Mouse (Mus musculus): ENCODE results near the gene Sarnp. TPM values are rescaled to one million over a fixed set of nuclear protein-coding genes. Genes with fewer than 3 reads are reported as not detected.
A peak's percentile ranks its signal among the peaks of the same experiment; 100 is the strongest.

Sarnp gene
- polyA plus RNA-seq, 1 experiment, result 288 TPM

- Histone ChIP-seq H3K4me1 (ENCODE audit: control insufficient read depth, insufficient read depth, low read length) (peaks cover 3% of the 10 kb centered on the region), H3K9ac (ENCODE audit: low read depth, poor library complexity, severe bottlenecking) (no peak overlapping the region), H3K4me3 (ENCODE audit: low read depth, low read length) (no peak overlapping the region), H3K9me3 (replicated peaks; ENCODE audit: control insufficient read depth, insufficient read depth, low read length, poor library complexity, severe bottlenecking) (no peaks in the 10 kb centered on the region), H3K27me3 (ENCODE audit: control insufficient read depth, insufficient read depth, low read length, poor library complexity, severe bottlenecking) (no peaks in the 10 kb centered on the region), H3K27ac (ENCODE audit: insufficient read depth, low read length) (no peak overlapping the region), H3K36me3 (ENCODE audit: control insufficient read depth, insufficient read depth, low read length, poor library complexity, severe bottlenecking) (peaks cover 10% of the 10 kb centered on the region)
- TF ChIP-seq CTCF (IDR thresholded peaks at IDR 0.05; ENCODE audit: low read depth, low read length), result no peak
- TF ChIP-seq EP300 (IDR thresholded peaks at IDR 0.05; ENCODE audit: insufficient read depth, low read depth, low read length), result no peak
- TF ChIP-seq POLR2A (IDR thresholded peaks at IDR 0.05; ENCODE audit: insufficient read depth, low read length), result no peak
These were observed 102.8 kb downstream of the Sarnp start for GRCm38 (mm10) chr10:128919966-128920365.

- Histone ChIP-seq H3K36me3 (ENCODE audit: control insufficient read depth, insufficient read depth, low read length, poor library complexity, severe bottlenecking) (peaks cover 10% of the 10 kb centered on the region), H3K9ac (ENCODE audit: low read depth, poor library complexity, severe bottlenecking) (no peak overlapping the region), H3K4me1 (ENCODE audit: control insufficient read depth, insufficient read depth, low read length) (peaks cover 3% of the 10 kb centered on the region), H3K27me3 (ENCODE audit: control insufficient read depth, insufficient read depth, low read length, poor library complexity, severe bottlenecking) (no peaks in the 10 kb centered on the region), H3K27ac (ENCODE audit: insufficient read depth, low read length) (no peak overlapping the region), H3K9me3 (replicated peaks; ENCODE audit: control insufficient read depth, insufficient read depth, low read length, poor library complexity, severe bottlenecking) (no peaks in the 10 kb centered on the region), H3K4me3 (ENCODE audit: low read depth, low read length) (no peak overlapping the region)
- TF ChIP-seq CTCF (IDR thresholded peaks at IDR 0.05; ENCODE audit: low read depth, low read length) (no peak), EP300 (IDR thresholded peaks at IDR 0.05; ENCODE audit: insufficient read depth, low read depth, low read length) (no peak), POLR2A (IDR thresholded peaks at IDR 0.05; ENCODE audit: insufficient read depth, low read length) (no peak)
These were observed 103.6 kb downstream of the Sarnp start for GRCm38 (mm10) chr10:128920736-128921161.

- H3K4me1 ChIP-seq (ENCODE audit: control insufficient read depth, insufficient read depth, low read length), result peaks cover 3% of the 10 kb centered on the region
- TF ChIP-seq POLR2A (IDR thresholded peaks at IDR 0.05; ENCODE audit: insufficient read depth, low read length) (no peak), EP300 (IDR thresholded peaks at IDR 0.05; ENCODE audit: insufficient read depth, low read depth, low read length) (no peak), CTCF (IDR thresholded peaks at IDR 0.05; ENCODE audit: low read depth, low read length) (no peak)
These were observed 104.1 kb downstream of the Sarnp start for GRCm38 (mm10) chr10:128921251-128921650.

GRCm38 (mm10) chr10:128921883-128922821, 105.0 kb downstream of the Sarnp start:
- TF ChIP-seq EP300 (IDR thresholded peaks at IDR 0.05; ENCODE audit: insufficient read depth, low read depth, low read length), result no peak
- no peak for TF ChIP-seq POLR2A (IDR thresholded peaks at IDR 0.05; ENCODE audit: insufficient read depth, low read length)
- no peak for TF ChIP-seq CTCF (IDR thresholded peaks at IDR 0.05; ENCODE audit: low read depth, low read length)
- no peaks in the 10 kb centered on the region for H3K27me3 ChIP-seq (ENCODE audit: control insufficient read depth, insufficient read depth, low read length, poor library complexity, severe bottlenecking)
- no peaks in the 10 kb centered on the region for H3K9me3 ChIP-seq (replicated peaks; ENCODE audit: control insufficient read depth, insufficient read depth, low read length, poor library complexity, severe bottlenecking)
- H3K36me3 ChIP-seq (ENCODE audit: control insufficient read depth, insufficient read depth, low read length, poor library complexity, severe bottlenecking), result no peaks in the 10 kb centered on the region
- H3K27ac ChIP-seq (ENCODE audit: insufficient read depth, low read length), result no peak overlapping the region
- peak overlapping the region; percentile 39 for H3K4me3 ChIP-seq (ENCODE audit: low read depth, low read length)
- H3K4me1 ChIP-seq (ENCODE audit: control insufficient read depth, insufficient read depth, low read length), result peaks cover 3% of the 10 kb centered on the region
- peak overlapping the region; percentile 50 for H3K9ac ChIP-seq (ENCODE audit: low read depth, poor library complexity, severe bottlenecking)

More at GRCm38 (mm10) chr10:128921251-128921650, 104.1 kb downstream of the Sarnp start:
- H3K9ac ChIP-seq (ENCODE audit: low read depth, poor library complexity, severe bottlenecking), result no peak overlapping the region
- H3K36me3 ChIP-seq (ENCODE audit: control insufficient read depth, insufficient read depth, low read length, poor library complexity, severe bottlenecking), result peaks cover 8% of the 10 kb centered on the region
- no peaks in the 10 kb centered on the region for H3K9me3 ChIP-seq (replicated peaks; ENCODE audit: control insufficient read depth, insufficient read depth, low read length, poor library complexity, severe bottlenecking)
- no peak overlapping the region for H3K4me3 ChIP-seq (ENCODE audit: low read depth, low read length)
- H3K27ac ChIP-seq (ENCODE audit: insufficient read depth, low read length), result no peak overlapping the region
- no peaks in the 10 kb centered on the region for H3K27me3 ChIP-seq (ENCODE audit: control insufficient read depth, insufficient read depth, low read length, poor library complexity, severe bottlenecking)

- peaks cover 3% of the 10 kb centered on the region for H3K4me1 ChIP-seq (ENCODE audit: control insufficient read depth, insufficient read depth, low read length)
- no peaks in the 10 kb centered on the region for H3K36me3 ChIP-seq (ENCODE audit: control insufficient read depth, insufficient read depth, low read length, poor library complexity, severe bottlenecking)
- H3K9ac ChIP-seq (ENCODE audit: low read depth, poor library complexity, severe bottlenecking), result peak within 1 kb of the TSS; percentile 50
- TF ChIP-seq EP300 (IDR thresholded peaks at IDR 0.05; ENCODE audit: insufficient read depth, low read depth, low read length) (no peak), POLR2A (IDR thresholded peaks at IDR 0.05; ENCODE audit: insufficient read depth, low read length) (no peak), CTCF (IDR thresholded peaks at IDR 0.05; ENCODE audit: low read depth, low read length) (no peak)
- no peaks in the 10 kb centered on the region for H3K9me3 ChIP-seq (replicated peaks; ENCODE audit: control insufficient read depth, insufficient read depth, low read length, poor library complexity, severe bottlenecking)
- H3K27ac ChIP-seq (ENCODE audit: insufficient read depth, low read length), result no peak within 1 kb of the TSS
- no peaks in the 10 kb centered on the region for H3K27me3 ChIP-seq (ENCODE audit: control insufficient read depth, insufficient read depth, low read length, poor library complexity, severe bottlenecking)
- H3K4me3 ChIP-seq (ENCODE audit: low read depth, low read length), result peak within 1 kb of the TSS; percentile 74
These were observed 105.6 kb downstream of the Sarnp start, which contains the start of gene Rdh5 for GRCm38 (mm10) chr10:128922822-128923012. Gene Rdh5, minus strand, starts transcription at chr10:128922888.

GRCm38 (mm10) chr10:128923013-128923691, 106.0 kb downstream of the Sarnp start:
- H3K27ac ChIP-seq (ENCODE audit: insufficient read depth, low read length), result no peak overlapping the region
- no peaks in the 10 kb centered on the region for H3K27me3 ChIP-seq (ENCODE audit: control insufficient read depth, insufficient read depth, low read length, poor library complexity, severe bottlenecking)
- H3K9ac ChIP-seq (ENCODE audit: low read depth, poor library complexity, severe bottlenecking), result peak overlapping the region; percentile 50
- no peaks in the 10 kb centered on the region for H3K9me3 ChIP-seq (replicated peaks; ENCODE audit: control insufficient read depth, insufficient read depth, low read length, poor library complexity, severe bottlenecking)
- no peaks in the 10 kb centered on the region for H3K36me3 ChIP-seq (ENCODE audit: control insufficient read depth, insufficient read depth, low read length, poor library complexity, severe bottlenecking)
- peak overlapping the region; percentile 74 for H3K4me3 ChIP-seq (ENCODE audit: low read depth, low read length)
- TF ChIP-seq CTCF (IDR thresholded peaks at IDR 0.05; ENCODE audit: low read depth, low read length) (no peak), EP300 (IDR thresholded peaks at IDR 0.05; ENCODE audit: insufficient read depth, low read depth, low read length) (0 out of 2 replicates have a peak, but pooled peaks have one; percentile 4), POLR2A (IDR thresholded peaks at IDR 0.05; ENCODE audit: insufficient read depth, low read length) (peak; percentile 6)
- H3K4me1 ChIP-seq (ENCODE audit: control insufficient read depth, insufficient read depth, low read length), result peaks cover 3% of the 10 kb centered on the region
